Mouse (Mus musculus) liver, adult 2 months (tissue): ENCODE measurements at regions not wholly inside any gene's neighbourhood (a gene's known extent, or its start where the extent isn't known, plus 50 kb on each side); places are given as distances from the start of the nearest gene placed in this dataset.

Experiments used
- CTCF ChIP-seq: fragments of 200-500 bp; IDR thresholded peaks from 2 replicates; pipeline ENCODE4 v1.5.1; 2011; ENCODE audit warnings: low read depth, low read length, control low read depth
- POLR2A ChIP-seq: fragments of 200-500 bp; IDR thresholded peaks from 2 replicates; pipeline ENCODE4 v1.6.1; 2011; ENCODE audit warnings: low read length, control low read depth; ENCODE audit not compliant: insufficient read depth; ENCODE audit errors: extremely low read depth

- no peak for TF ChIP-seq POLR2A
- TF ChIP-seq CTCF: no peak
These were observed 68.1 kb upstream of the Spaca7 start for GRCm38 (mm10) chr8:12504777-12505176.
